Mouse (Mus musculus) ES-E14 (cell line): Measurements from ENCODE around the gene Srebf1. TPM values are rescaled to one million over a fixed set of nuclear protein-coding genes. Genes with fewer than 3 reads are reported as not detected.

ENCODE experiments used
- DNase-seq: peaks from one replicate; pipeline ENCODE4 v3.0.0-alpha.2; 2013; ENCODE audit warnings: low read depth, low spot score
- H3K27ac ChIP-seq: 2 replicates; pipeline ENCODE4 v1.5.1; 2012; ENCODE audit warnings: low read depth, mild to moderate bottlenecking, low read length, moderate library complexity, mixed read lengths; ENCODE audit not compliant: poor library complexity, insufficient read depth, severe bottlenecking
- H3K36me3 ChIP-seq: 2 replicates; pipeline ENCODE4 v1.6.1; 2012; ENCODE audit warnings: mild to moderate bottlenecking, low read length, moderate library complexity, mixed read lengths; ENCODE audit not compliant: control insufficient read depth, poor library complexity, insufficient read depth, severe bottlenecking
- H3K4me1 ChIP-seq, 2 experiments: fragments of 150-350 bp in 1 of 2; sonication (generic) in 1 of 2; 2 replicates each; pipeline ENCODE4 v1.6.1; 2012; ENCODE audit warnings: low read length in 2 of 2, mild to moderate bottlenecking in 1 of 2, mixed read lengths in 1 of 2; ENCODE audit not compliant: control insufficient read depth in 2 of 2, insufficient read depth in 2 of 2, poor library complexity in 1 of 2
- H3K4me3 ChIP-seq, 2 experiments: fragments of 150-350 bp in 1 of 2; sonication (generic) in 1 of 2; 2 replicates each; pipeline ENCODE4 v1.5.1; 2012; ENCODE audit warnings: low read length in 2 of 2, low read depth in 1 of 2, mild to moderate bottlenecking in 1 of 2, mixed read lengths in 1 of 2; ENCODE audit not compliant: insufficient read depth in 1 of 2, poor library complexity in 1 of 2, severe bottlenecking in 1 of 2
- H3K9ac ChIP-seq: 2 replicates; pipeline ENCODE4 v1.6.1; 2012; ENCODE audit warnings: low read depth, mild to moderate bottlenecking, low read length, mixed read lengths; ENCODE audit not compliant: poor library complexity, insufficient read depth, severe bottlenecking
- H3K9me3 ChIP-seq: fragments of 150-350 bp; sonication (generic); 2 replicates; pipeline ENCODE4 v1.6.1; 2012; ENCODE audit warnings: low read depth, mild to moderate bottlenecking, low read length; ENCODE audit not compliant: control insufficient read depth, insufficient read depth
- CHD2 ChIP-seq: IDR thresholded peaks from 2 replicates; pipeline ENCODE4 v1.6.1; 2014; ENCODE audit warnings: mild to moderate bottlenecking, low read depth, low read length, inconsistent platforms
- HCFC1 ChIP-seq: IDR thresholded peaks from 2 replicates; pipeline ENCODE4 v1.6.1; 2012; ENCODE audit warnings: low read length, inconsistent platforms, borderline replicate concordance; ENCODE audit not compliant: insufficient read depth
- MAFK ChIP-seq: IDR thresholded peaks from 2 replicates; pipeline ENCODE4 v1.6.1; 2014; ENCODE audit warnings: mild to moderate bottlenecking, low read depth, low read length, inconsistent platforms; ENCODE audit not compliant: insufficient read depth
- ZC3H11A ChIP-seq: IDR thresholded peaks from 2 replicates; pipeline ENCODE4 v1.6.1; 2012; ENCODE audit warnings: low read depth, mild to moderate bottlenecking, inconsistent platforms, low read length, borderline replicate concordance
- ZNF384 ChIP-seq: IDR thresholded peaks from 2 replicates; pipeline ENCODE4 v1.6.1; 2012; ENCODE audit warnings: low read depth, low read length, inconsistent platforms
- in situ Hi-C, 2 experiments: fragments of 600-800 bp; cut with MboI; formaldehyde crosslinking; loops; one replicate each; pipeline ENCODE4 v1.15.1; 2025; ENCODE audit warnings: low sequenced_read_pairs in 2 of 2, inconsistent platforms in 1 of 2; ENCODE audit not compliant: unreplicated experiment in 2 of 2
- total RNA-seq: library from RNA; depleted of rRNA; stranded (reverse); fragments of 300-350 nt; gene quantifications from 2 replicates; pipeline ENCODE4 v1.2.3, GENCODE M21; 2012

Gene Srebf1
- total RNA-seq, 1 experiment = 136 TPM

- DNase-seq = peak; percentile 90
- Histone ChIP-seq H3K4me3 (peak overlapping the region; percentile 78 to 86), H3K9ac (peak overlapping the region; percentile 90), H3K36me3 (peaks cover 7% of the 10 kb centered on the region; the same call in 1 of the 2 replicates), H3K9me3 (no peaks in the 10 kb centered on the region), H3K4me1 (peaks cover 6 to 21% of the 10 kb centered on the region in 2 experiments; a peak in 3 of 4 replicates), H3K27ac (peak overlapping the region; percentile 94)
- TF ChIP-seq HCFC1 (peak; percentile 48; the same call in 1 of the 2 replicates), MAFK (no peak)
- in situ Hi-C loops = no loop called here
Measured at GRCm38 (mm10) chr11:60176182-60176974, 46.0 kb downstream of the Srebf1 start.

GRCm38 (mm10) chr11:60175371-60176181 lies 46.8 kb downstream of the Srebf1 start:
- Histone ChIP-seq H3K4me3 (peak overlapping the region; percentile 78 to 86), H3K27ac (peak overlapping the region; percentile 94), H3K9ac (peak overlapping the region; percentile 90), H3K9me3 (no peaks in the 10 kb centered on the region), H3K36me3 (peaks cover 7% of the 10 kb centered on the region; the same call in 1 of the 2 replicates), H3K4me1 (peaks cover 6 to 21% of the 10 kb centered on the region in 2 experiments; a peak in 3 of 4 replicates)
- no peak for TF ChIP-seq CHD2
- no peak for TF ChIP-seq HCFC1
- no peak for TF ChIP-seq MAFK
- in situ Hi-C loops = no loop called here
- DNase-seq = no peak

- H3K9me3 ChIP-seq = no peaks in the 10 kb centered on the region
- peaks cover 5% of the 10 kb centered on the region; the same call in 1 of the 2 replicates for H3K36me3 ChIP-seq
- in situ Hi-C loops = no loop called here
- H3K4me3 ChIP-seq = no peak overlapping the region
- no peak overlapping the region for H3K9ac ChIP-seq
- DNase-seq = no peak
- peaks cover 8 to 20% of the 10 kb centered on the region in 2 experiments; a peak in 3 of 4 replicates for H3K4me1 ChIP-seq
- no peak overlapping the region for H3K27ac ChIP-seq
- TF ChIP-seq MAFK = no peak
- TF ChIP-seq CHD2 = no peak
Measured at GRCm38 (mm10) chr11:60173606-60174184, 48.7 kb downstream of the Srebf1 start.

- no peaks in the 10 kb centered on the region; the same call in 1 of the 2 replicates for H3K36me3 ChIP-seq
- H3K9ac ChIP-seq = no peak overlapping the region
- peaks cover 3 to 8% of the 10 kb centered on the region in 2 experiments; a peak in 1 of 4 replicates for H3K4me1 ChIP-seq
- in situ Hi-C loops = no loop called here
- TF ChIP-seq ZNF384 (no peak), HCFC1 (no peak), ZC3H11A (no peak), MAFK (no peak), CHD2 (no peak)
- no peaks in the 10 kb centered on the region for H3K9me3 ChIP-seq
- no peak overlapping the region for H3K27ac ChIP-seq
- no peak for DNase-seq
- H3K4me3 ChIP-seq = no peak overlapping the region
Measured at GRCm38 (mm10) chr11:60172074-60172473, 50.3 kb downstream of the Srebf1 start.
